Mouse (Mus musculus): ENCODE measurements at regions not wholly inside any gene's neighbourhood (a gene's known extent, or its start where the extent isn't known, plus 50 kb on each side); places are given as distances from the start of the nearest gene placed in this dataset.

DNA sequence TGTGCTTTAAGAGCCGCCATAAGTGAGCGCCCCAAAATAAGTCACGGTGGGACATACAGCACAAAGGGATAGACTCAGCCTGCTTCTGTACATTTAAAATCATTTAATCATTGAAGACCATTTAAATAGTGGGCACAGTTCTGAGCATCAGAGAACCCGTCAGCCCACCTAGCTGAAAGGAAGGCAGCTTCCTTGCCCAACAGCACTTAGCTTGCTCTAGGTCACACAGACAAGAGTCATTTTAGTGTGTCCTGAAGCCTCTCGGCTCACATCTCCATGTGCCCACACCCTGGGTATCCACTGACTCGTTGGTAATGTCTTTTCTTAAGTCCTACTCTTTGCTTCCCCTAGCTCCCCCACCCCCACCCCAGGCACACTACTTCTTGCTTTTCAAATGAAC lies 59.7 kb upstream of the Sestd1 start:
- Histone ChIP-seq H3K4me3 (ENCODE audit: control insufficient read depth, low read depth, low read length) (no peak overlapping the region), H3K4me1 (ENCODE audit: control insufficient read depth, insufficient read depth, low read length) (peaks cover 5% of the 10 kb centered on the region), H3K27me3 (ENCODE audit: control insufficient read depth, insufficient read depth, low read length) (no peaks in the 10 kb centered on the region), H3K27ac (ENCODE audit: control insufficient read depth, insufficient read depth, low read depth, low read length) (no peak overlapping the region), H3K36me3 (ENCODE audit: control insufficient read depth, insufficient read depth, low read length) (no peaks in the 10 kb centered on the region)
- TF ChIP-seq CTCF (IDR thresholded peaks at IDR 0.05; ENCODE audit: control insufficient read depth, insufficient read depth, insufficient replicate concordance, low read depth, low read length) (no peak), POLR2A (IDR thresholded peaks at IDR 0.05; ENCODE audit: control insufficient read depth, low read depth, low read length) (no peak)

DNA sequence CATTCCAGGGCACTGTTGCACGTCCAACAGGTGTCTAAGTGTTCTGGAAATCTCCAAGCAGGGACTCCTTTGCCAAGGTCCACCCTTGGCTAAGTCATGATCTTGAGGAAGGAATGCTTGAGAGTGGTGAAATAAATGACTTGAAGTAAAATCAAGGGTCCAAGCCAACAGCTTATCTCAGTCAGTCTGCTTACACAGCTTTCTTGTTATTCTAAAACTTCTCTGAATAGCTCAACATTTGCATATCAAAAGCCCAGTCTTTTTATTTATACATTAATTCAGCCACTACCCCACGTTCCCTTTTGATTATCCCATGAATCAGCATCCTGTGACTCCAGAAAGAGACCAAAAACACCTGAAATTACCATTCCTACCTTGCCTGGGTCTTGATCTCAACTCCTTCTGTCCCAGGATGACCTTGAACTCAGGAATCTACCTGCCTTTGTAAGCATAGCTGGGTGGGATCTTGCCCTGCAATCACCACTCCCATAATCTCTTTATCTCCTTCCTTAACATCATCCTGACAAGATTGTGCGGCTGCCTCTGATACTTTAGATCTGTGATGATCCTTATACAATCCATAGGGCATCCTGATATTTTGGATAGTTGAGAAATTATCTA lies 57.5 kb upstream of the Sestd1 start:
- H3K27me3 ChIP-seq (ENCODE audit: control insufficient read depth, insufficient read depth, low read length), result no peaks in the 10 kb centered on the region
- H3K4me3 ChIP-seq (ENCODE audit: control insufficient read depth, low read depth, low read length), result no peak overlapping the region
- H3K36me3 ChIP-seq (ENCODE audit: control insufficient read depth, insufficient read depth, low read length), result no peaks in the 10 kb centered on the region
- H3K4me1 ChIP-seq (ENCODE audit: control insufficient read depth, insufficient read depth, low read length), result peaks cover 6% of the 10 kb centered on the region
- TF ChIP-seq POLR2A (IDR thresholded peaks at IDR 0.05; ENCODE audit: control insufficient read depth, low read depth, low read length) (no peak), CTCF (IDR thresholded peaks at IDR 0.05; ENCODE audit: control insufficient read depth, insufficient read depth, insufficient replicate concordance, low read depth, low read length) (no peak)
- no peak overlapping the region for H3K27ac ChIP-seq (ENCODE audit: control insufficient read depth, insufficient read depth, low read depth, low read length)

DNA sequence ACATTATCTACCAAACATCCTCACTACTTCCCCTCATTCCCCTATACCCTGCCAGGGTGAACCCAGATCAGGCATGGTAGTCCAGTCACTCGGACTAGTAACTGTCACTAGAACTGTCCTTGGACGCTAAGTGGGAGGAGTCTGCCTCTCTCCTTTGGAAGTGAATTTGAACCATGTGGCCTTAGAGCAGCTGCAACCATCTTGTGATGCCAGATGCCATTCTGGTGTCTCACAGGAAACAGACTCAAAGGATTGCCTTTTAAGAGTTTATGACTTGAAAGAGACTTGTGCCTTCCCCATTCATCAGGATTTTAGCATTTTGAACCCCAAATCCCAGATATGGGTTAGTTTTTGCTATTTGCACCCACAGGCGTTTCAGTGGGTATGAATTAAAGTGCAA lies 56.9 kb upstream of the Sestd1 start:
- H3K27me3 ChIP-seq (ENCODE audit: control insufficient read depth, insufficient read depth, low read length), result no peaks in the 10 kb centered on the region
- no peak overlapping the region for H3K4me3 ChIP-seq (ENCODE audit: control insufficient read depth, low read depth, low read length)
- peaks cover 6% of the 10 kb centered on the region for H3K4me1 ChIP-seq (ENCODE audit: control insufficient read depth, insufficient read depth, low read length)
- TF ChIP-seq CTCF (IDR thresholded peaks at IDR 0.05; ENCODE audit: control insufficient read depth, insufficient read depth, insufficient replicate concordance, low read depth, low read length), result no peak
- TF ChIP-seq POLR2A (IDR thresholded peaks at IDR 0.05; ENCODE audit: control insufficient read depth, low read depth, low read length), result no peak
- no peak overlapping the region for H3K27ac ChIP-seq (ENCODE audit: control insufficient read depth, insufficient read depth, low read depth, low read length)
- no peaks in the 10 kb centered on the region for H3K36me3 ChIP-seq (ENCODE audit: control insufficient read depth, insufficient read depth, low read length)

DNA sequence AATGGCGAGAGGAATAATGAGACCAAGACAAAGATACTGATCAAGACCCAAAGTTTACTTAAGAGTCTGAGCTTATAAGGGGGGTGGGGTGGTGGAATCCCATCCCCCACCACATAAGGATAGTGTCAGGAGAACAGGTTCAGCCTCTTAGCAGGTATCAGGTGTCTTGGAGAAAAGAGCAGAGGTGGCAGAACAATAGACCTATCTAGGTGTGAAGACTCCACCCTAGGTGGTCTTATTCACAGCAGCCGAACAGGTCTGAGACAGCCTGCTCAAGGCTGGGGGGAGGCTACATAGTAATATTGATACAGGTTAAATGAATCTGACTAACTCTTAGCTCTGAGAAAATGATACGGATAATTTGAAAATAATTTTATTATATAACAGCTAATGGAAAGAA lies 56.4 kb upstream of the Sestd1 start:
- Histone ChIP-seq H3K4me3 (ENCODE audit: control insufficient read depth, low read depth, low read length) (no peak overlapping the region), H3K36me3 (ENCODE audit: control insufficient read depth, insufficient read depth, low read length) (no peaks in the 10 kb centered on the region), H3K27ac (ENCODE audit: control insufficient read depth, insufficient read depth, low read depth, low read length) (no peak overlapping the region), H3K27me3 (ENCODE audit: control insufficient read depth, insufficient read depth, low read length) (no peaks in the 10 kb centered on the region), H3K4me1 (ENCODE audit: control insufficient read depth, insufficient read depth, low read length) (peaks cover 6% of the 10 kb centered on the region)
- TF ChIP-seq POLR2A (IDR thresholded peaks at IDR 0.05; ENCODE audit: control insufficient read depth, low read depth, low read length) (no peak), CTCF (IDR thresholded peaks at IDR 0.05; ENCODE audit: control insufficient read depth, insufficient read depth, insufficient replicate concordance, low read depth, low read length) (no peak)

DNA sequence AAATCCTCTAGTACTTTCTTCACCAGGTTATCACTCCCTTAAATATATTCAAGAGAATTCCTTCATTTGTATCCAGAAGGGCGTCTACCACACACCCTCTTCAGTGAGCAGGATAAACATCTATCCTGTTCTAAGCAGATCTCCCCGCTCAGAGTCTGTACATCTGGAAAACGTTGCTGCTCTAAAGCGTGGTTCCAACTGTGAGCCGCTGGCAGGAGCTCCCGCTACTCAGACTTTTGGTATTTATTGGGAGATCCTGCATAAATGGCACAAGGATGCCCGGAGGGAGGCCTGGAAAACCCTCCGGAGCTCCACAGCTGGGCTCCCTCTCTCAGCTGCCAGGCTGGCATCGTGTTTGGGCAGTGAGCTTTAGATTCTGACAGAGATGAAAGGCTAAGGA lies 54.3 kb upstream of the Sestd1 start:
- Histone ChIP-seq H3K36me3 (ENCODE audit: control insufficient read depth, insufficient read depth, low read length) (no peaks in the 10 kb centered on the region), H3K27ac (ENCODE audit: control insufficient read depth, insufficient read depth, low read depth, low read length) (no peak overlapping the region), H3K4me1 (ENCODE audit: control insufficient read depth, insufficient read depth, low read length) (peaks cover 6% of the 10 kb centered on the region), H3K4me3 (ENCODE audit: control insufficient read depth, low read depth, low read length) (no peak overlapping the region), H3K27me3 (ENCODE audit: control insufficient read depth, insufficient read depth, low read length) (no peaks in the 10 kb centered on the region)
- TF ChIP-seq POLR2A (IDR thresholded peaks at IDR 0.05; ENCODE audit: control insufficient read depth, low read depth, low read length), result no peak
- no peak for TF ChIP-seq CTCF (IDR thresholded peaks at IDR 0.05; ENCODE audit: control insufficient read depth, insufficient read depth, insufficient replicate concordance, low read depth, low read length)

DNA sequence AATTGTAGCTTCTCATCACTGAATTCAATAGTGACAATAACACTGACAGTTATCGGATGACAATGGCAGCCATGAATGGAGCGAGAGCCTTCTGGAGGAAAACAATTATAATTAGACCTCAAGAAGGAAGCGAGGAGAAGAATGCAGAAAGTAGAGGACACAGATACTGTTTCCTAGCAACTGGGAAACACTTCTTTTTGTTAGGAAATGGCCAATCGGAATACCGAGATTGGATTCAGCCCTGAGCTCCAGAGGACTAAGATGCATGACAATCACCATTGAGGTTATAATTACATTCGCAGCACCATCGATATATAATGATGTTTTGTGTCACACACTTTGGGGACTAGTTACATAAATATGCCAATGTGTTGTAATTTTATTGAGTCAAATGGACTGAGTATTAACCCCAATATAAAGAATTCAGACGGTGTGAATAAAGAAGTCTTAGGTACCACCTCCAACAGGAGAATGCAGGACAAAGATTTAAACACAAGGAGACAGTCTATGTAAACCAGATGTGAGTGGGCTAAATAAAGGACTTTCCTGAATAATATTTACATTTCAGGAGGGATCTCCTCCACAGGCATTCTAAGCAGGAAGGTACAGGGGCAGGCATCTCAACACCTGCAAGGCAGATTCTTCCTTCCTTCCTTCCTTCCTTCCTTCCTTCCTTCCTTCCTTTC lies 53.1 kb upstream of the Sestd1 start:
- Histone ChIP-seq H3K36me3 (ENCODE audit: control insufficient read depth, insufficient read depth, low read length) (no peaks in the 10 kb centered on the region), H3K27me3 (ENCODE audit: control insufficient read depth, insufficient read depth, low read length) (no peaks in the 10 kb centered on the region), H3K4me3 (ENCODE audit: control insufficient read depth, low read depth, low read length) (no peak overlapping the region), H3K27ac (ENCODE audit: control insufficient read depth, insufficient read depth, low read depth, low read length) (no peak overlapping the region), H3K4me1 (ENCODE audit: control insufficient read depth, insufficient read depth, low read length) (peaks cover 6% of the 10 kb centered on the region)
- TF ChIP-seq POLR2A (IDR thresholded peaks at IDR 0.05; ENCODE audit: control insufficient read depth, low read depth, low read length), result no peak
- TF ChIP-seq CTCF (IDR thresholded peaks at IDR 0.05; ENCODE audit: control insufficient read depth, insufficient read depth, insufficient replicate concordance, low read depth, low read length), result no peak
